Mouse (Mus musculus) G1E (cell line): ENCODE measurements around the gene Mipol1.

ENCODE experiments used
- CTCF ChIP-seq: IDR thresholded peaks from 2 replicates; pipeline ENCODE4 v1.5.1; 2012; ENCODE audit warnings: low read depth, low read length, inconsistent platforms, mixed read lengths
- GATA1 ChIP-seq: IDR thresholded peaks from 2 replicates; pipeline ENCODE4 v1.6.1; 2012; ENCODE audit warnings: borderline replicate concordance, low read length, inconsistent platforms, mixed read lengths

GRCm38 (mm10) chr12:57444281-57444903, 214.2 kb downstream of the Mipol1 start:
- TF ChIP-seq CTCF (no peak), GATA1 (no peak)
